Mouse (Mus musculus) kidney, adult 2 months (tissue): Measurements from ENCODE around the gene Mymk.

Experiments
- CTCF ChIP-seq: fragments of 200-500 bp; conservative IDR thresholded peaks from 2 replicates; pipeline ENCODE4 v1.5.1; 2011; ENCODE audit warnings: low read depth, mild to moderate bottlenecking, control low read depth, low read length, moderate library complexity, mixed read lengths; ENCODE audit not compliant: insufficient read depth, insufficient read length
- POLR2A ChIP-seq: fragments of 200-500 bp; IDR thresholded peaks from one replicate; pipeline ENCODE4 v1.6.1; 2011; ENCODE audit warnings: low read depth, low read length, control low read depth

DNA sequence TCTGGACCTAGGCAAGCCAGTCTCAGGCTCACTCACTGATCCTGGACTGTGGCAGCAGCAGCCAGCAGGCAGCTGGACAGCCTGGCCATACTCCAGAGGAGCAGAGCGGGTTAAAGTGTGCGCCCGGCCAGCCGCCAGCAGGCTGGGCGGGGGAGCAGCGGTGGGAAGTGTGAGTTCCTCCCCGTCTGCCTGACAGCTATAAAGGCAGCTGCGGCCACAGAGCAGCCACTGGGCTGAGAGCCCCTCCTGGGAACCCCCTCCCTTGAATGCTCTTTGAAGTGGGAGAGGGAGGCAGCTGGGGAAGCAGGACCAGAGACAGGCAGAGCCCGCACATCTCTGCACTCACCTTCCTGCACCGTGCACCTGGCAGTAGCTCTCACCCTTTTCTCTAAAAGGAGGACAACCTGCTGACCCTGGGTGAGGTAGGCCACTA, 7.2 kb upstream of the Mymk start, which contains the start of gene Adamtsl2:
- no peak for TF ChIP-seq CTCF
- TF ChIP-seq POLR2A = peak; percentile 38
